Mouse (Mus musculus): ENCODE results near the gene Ptprj. TPM values are rescaled to one million over a fixed set of nuclear protein-coding genes. Genes with fewer than 3 reads are reported as not detected.
A peak's percentile ranks its signal among the peaks of the same experiment; 100 is the strongest.
"Not testable (repeated sequence)": the region's sequence is repeated elsewhere in the genome, so short reads cannot be mapped to it uniquely, and the experiment has no call there.

Ptprj gene
- polyA plus RNA-seq, 1 experiment from 2014 or later, result 6.8 TPM

DNA sequence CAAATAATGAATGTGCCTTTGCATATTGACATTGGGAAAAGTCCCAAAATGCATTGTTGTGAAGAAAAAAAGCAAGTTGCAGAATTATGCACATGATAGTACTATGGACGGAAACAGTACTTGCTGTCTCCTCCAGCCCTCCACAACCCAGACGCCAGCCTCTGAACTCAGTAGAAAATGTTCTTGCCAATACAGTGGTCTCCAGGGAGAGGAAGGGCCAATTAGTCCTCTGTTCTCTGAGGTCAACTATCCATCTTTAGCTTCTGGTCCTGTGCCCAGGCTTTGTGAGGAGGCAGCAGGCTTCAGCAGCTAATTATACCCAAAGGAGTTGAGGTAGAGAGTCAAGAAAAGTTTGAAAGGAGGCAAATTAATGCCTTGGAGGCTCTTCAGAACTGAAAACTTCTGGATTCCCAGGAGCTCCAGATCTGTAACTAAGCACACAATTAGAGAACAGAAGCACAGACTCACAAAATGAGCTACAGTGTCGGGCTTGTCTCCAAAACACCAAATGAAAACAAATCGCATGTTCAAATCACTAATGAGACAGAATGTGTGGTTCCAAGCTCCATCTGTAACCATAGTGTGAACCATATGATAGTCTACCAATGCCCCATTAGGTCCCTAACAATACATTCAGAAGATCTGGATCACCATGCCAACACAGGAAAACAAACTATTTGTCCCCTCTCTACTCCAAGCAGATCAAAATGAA, 166.2 kb downstream of the Ptprj start:
- H3K4me3 ChIP-seq; H3K9ac ChIP-seq; H3K27ac ChIP-seq (replicated peaks); H3K36me3 ChIP-seq; H3K27me3 ChIP-seq; H3K4me1 ChIP-seq (replicated peaks); H3K4me2 ChIP-seq; H3K9me3 ChIP-seq: not testable (repeated sequence)
- WGBS, result 71% methylated on average over 4 of the region's 4 CpGs
- ATAC-seq (ENCODE audit: low FRiP score, low read depth), result 0 out of 2 replicates have a peak, but pooled peaks have one; percentile 42

DNA sequence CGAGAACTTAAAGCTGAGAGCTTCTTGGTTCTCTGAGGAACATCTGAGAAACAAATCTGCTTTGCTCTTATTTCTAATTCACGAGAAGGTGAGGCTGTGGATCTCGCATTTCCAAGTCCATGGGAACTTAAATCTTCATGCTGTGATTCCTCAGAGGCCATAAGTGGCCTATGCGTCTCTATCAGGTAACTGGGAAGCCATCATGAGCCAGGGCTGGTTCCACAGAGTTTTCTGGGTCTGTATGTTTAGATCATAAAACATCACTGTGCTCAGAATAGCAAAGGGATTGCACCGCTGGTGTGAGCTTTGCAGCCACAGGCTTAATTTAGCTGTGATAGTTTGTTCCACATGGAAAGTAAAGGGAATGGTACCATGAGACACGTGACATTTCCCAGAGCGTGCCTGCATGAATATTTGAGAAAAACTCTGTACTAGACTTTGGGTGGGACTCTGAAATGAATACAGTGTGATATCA, 181.8 kb downstream of the Ptprj start, which contains the start of gene Olfr1274-ps:
Gene Olfr1274-ps (plus strand): TSS at position 51 of the 475 bp plus-strand sequence.
- H3K4me1 ChIP-seq (replicated peaks); H3K4me3 ChIP-seq; H3K27me3 ChIP-seq; H3K9me3 ChIP-seq; ATAC-seq (ENCODE audit: low FRiP score, low read depth); H3K36me3 ChIP-seq; H3K27ac ChIP-seq (replicated peaks); H3K4me2 ChIP-seq; H3K9ac ChIP-seq: not testable (repeated sequence)
- 86% methylated on average over 5 of the region's 7 CpGs for WGBS

Other genes with a start within 250 kb of the Ptprj start
- not detected in 2 replicates for gene Olfr1274-ps, start 182.0 kb downstream of the Ptprj start, polyA plus RNA-seq (2015; fragmentation: Nextera tagmentation; extraction: Ambion mirVana)
- 23.4 and 26.8 TPM in 2 replicates for gene Nup160, start 96.6 kb upstream of the Ptprj start, polyA plus RNA-seq (2015; fragmentation: Nextera tagmentation; extraction: Ambion mirVana)
- 88.0 and 95.7 TPM in 2 replicates for gene Fnbp4, start 164.7 kb upstream of the Ptprj start, polyA plus RNA-seq (2015; fragmentation: Nextera tagmentation; extraction: Ambion mirVana)
- gene Agbl2, start 202.1 kb upstream of the Ptprj start, polyA plus RNA-seq (2015; fragmentation: Nextera tagmentation; extraction: Ambion mirVana), result 0.65 and 0.80 TPM in 2 replicates

All from hindbrain, embryonic 15.5 days (tissue).